Mouse (Mus musculus) liver, embryonic 14.5 days (tissue): Measurements from ENCODE around the gene Cpped1.

Experiments
- CTCF ChIP-seq: IDR thresholded peaks from 2 replicates; pipeline ENCODE4 v1.5.1; 2016; ENCODE audit warnings: antibody characterized with exemption, low read depth, control low read depth
- EP300 ChIP-seq: IDR thresholded peaks from 2 replicates; pipeline ENCODE4 v1.6.1; 2016; ENCODE audit warnings: antibody characterized with exemption, low read depth

DNA sequence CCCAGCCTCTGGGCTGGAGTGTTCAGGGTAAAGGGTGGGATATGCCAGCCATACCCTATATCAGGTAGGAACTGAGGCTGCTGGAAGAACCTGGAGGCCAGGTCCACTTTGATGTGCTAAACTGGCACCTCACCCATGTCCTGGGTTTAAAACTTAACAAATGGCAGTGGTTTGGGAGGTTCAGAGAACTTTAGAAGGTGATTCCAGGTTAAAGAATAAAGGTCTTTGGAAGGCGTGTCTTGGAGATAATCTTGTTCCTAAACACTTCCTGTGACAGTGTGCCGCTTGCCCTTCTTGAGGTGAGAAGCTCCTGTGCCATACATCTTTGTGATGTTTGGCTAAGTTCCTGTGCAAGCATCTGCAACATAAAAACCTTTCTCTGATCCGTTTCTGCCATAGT, 1.6 kb upstream of the Cpped1 start:
- no peak for TF ChIP-seq CTCF
- TF ChIP-seq EP300 = no peak
